Mouse (Mus musculus): ENCODE data around the gene Zfp729b. TPM values are rescaled to one million over a fixed set of nuclear protein-coding genes. Genes with fewer than 3 reads are reported as not detected.

Gene Zfp729b
- polyA plus RNA-seq, 1 experiment from 2014 or later, result 2.9 TPM

DNA sequence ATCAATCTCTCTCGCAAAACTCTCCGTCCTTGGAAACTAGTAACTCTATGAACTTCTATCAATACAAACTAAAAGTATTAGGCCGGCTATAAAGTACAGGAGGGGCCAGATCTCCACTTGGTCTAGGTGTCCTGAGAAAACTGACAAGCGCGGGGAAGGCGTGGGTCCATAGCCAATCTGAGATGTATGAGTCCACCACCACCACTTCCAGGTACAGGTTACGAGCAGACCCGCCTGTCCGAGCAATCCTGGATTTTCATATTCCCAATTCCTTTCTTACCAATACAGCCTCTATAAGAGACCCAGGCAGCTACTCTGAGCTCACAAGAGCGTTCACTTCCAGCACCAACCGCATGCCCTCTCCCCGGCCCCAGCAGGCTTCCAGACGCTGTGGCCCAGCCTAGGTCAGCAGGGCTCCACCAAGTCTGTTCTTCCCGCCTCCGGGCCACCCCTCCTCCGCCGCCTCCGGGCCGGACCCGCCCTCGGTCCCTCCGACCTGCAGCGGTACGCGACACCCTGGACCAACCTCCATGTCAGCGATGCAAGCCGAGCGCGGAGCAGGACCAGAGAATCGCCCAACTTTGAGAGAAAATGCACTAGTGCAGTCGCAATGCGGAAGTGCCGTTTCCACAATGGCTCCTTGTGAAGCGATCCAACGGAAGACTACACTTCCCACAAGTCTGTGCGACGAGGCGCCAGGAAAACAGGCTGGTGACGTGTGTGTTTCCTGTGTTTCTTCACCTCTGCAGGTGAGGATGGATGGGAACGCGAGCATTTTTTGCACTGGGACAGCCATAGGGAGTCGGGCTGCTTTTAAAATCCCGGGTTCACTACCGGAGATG is 56.8 kb downstream of the Zfp729b start:
- DNase-seq (ENCODE audit: low spot score) (peak; percentile 96), ATAC-seq (peak; percentile 99)
- peak overlapping the region; percentile 68 for H3K4me2 ChIP-seq (replicated peaks; ENCODE audit: low read depth, low read length)
- peaks cover 8% of the 10 kb centered on the region for H3K4me1 ChIP-seq (ENCODE audit: insufficient read depth, low read depth, low read length)
- peak overlapping the region; percentile 79 for H3K9ac ChIP-seq (replicated peaks; ENCODE audit: low read depth)
- peak overlapping the region; percentile 87 for H3K4me3 ChIP-seq (ENCODE audit: low read depth, low read length)
- H3K27ac ChIP-seq (ENCODE audit: low read length), result peak overlapping the region; percentile 90
- under 1% methylated on average over 44 of the region's 44 CpGs for WGBS
- H3K27me3 ChIP-seq (replicated peaks; ENCODE audit: insufficient read depth, low read length), result no peaks in the 10 kb centered on the region
- no peaks in the 10 kb centered on the region for H3K36me3 ChIP-seq (ENCODE audit: insufficient read depth, low read length)
- TF ChIP-seq CTCF (IDR thresholded peaks at IDR 0.05), result no peak
- TF ChIP-seq EP300 (IDR thresholded peaks at IDR 0.05), result no peak
- H3K9me3 ChIP-seq (ENCODE audit: low read length), result no peaks in the 10 kb centered on the region

DNA sequence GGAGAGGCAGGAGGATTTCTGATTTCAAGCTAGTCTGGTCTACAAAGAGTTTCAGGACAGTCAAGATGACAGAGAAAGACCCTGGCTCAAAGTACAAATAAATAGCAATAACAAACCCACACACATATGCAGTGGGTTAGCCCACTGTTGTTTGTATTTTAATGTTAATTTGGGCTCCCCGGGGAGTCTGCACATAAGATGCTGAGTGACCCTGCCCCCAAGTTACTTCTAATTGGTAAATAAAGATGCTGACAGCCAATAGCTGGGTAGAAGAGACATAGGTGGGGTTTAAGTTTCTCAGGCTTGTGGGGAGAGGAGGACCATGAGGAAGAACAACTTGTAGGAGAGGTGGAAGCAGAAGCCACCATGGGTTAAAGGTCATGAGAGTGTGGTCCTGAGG is 63.6 kb downstream of the Zfp729b start:
- Histone ChIP-seq H3K36me3 (ENCODE audit: insufficient read depth, low read length) (peaks cover 18% of the 10 kb centered on the region), H3K27me3 (replicated peaks; ENCODE audit: insufficient read depth, low read length) (no peaks in the 10 kb centered on the region), H3K9ac (replicated peaks; ENCODE audit: low read depth) (no peak overlapping the region), H3K4me3 (ENCODE audit: low read depth, low read length) (no peak overlapping the region), H3K4me2 (replicated peaks; ENCODE audit: low read depth, low read length) (no peak overlapping the region), H3K4me1 (ENCODE audit: insufficient read depth, low read depth, low read length) (no peaks in the 10 kb centered on the region), H3K9me3 (ENCODE audit: low read length) (no peaks in the 10 kb centered on the region), H3K27ac (ENCODE audit: low read length) (no peak overlapping the region)
- DNase-seq (ENCODE audit: low spot score), result no peak
- 84% methylated on average over 1 of the region's 1 CpGs for WGBS
- TF ChIP-seq EP300 (IDR thresholded peaks at IDR 0.05) (no peak), CTCF (IDR thresholded peaks at IDR 0.05) (no peak)
- no peak for ATAC-seq

Other genes starting within 250 kb of the Zfp729b start
- 0.57 TPM in 1 of 2 replicates, not detected in the other for gene Gm28044, start 249.2 kb downstream of the Zfp729b start, polyA plus RNA-seq (2015; fragmentation: Nextera tagmentation; extraction: Ambion mirVana)
- gene Zfp953, start 249.1 kb downstream of the Zfp729b start, polyA plus RNA-seq (2015; fragmentation: Nextera tagmentation; extraction: Ambion mirVana), result 0.80 and 0.82 TPM in 2 replicates
- gene Gm28041, start 234.0 kb downstream of the Zfp729b start, polyA plus RNA-seq (2015; fragmentation: Nextera tagmentation; extraction: Ambion mirVana), result 0.43 TPM in 1 of 2 replicates, not detected in the other
- gene Zfp456, start 233.9 kb downstream of the Zfp729b start, polyA plus RNA-seq (2015; fragmentation: Nextera tagmentation; extraction: Ambion mirVana), result 1.3 and 1.5 TPM in 2 replicates
- gene Zfp429, start 209.9 kb downstream of the Zfp729b start, polyA plus RNA-seq (2015; fragmentation: Nextera tagmentation; extraction: Ambion mirVana), result 5.3 and 6.7 TPM in 2 replicates
- 0.35 and 0.55 TPM in 2 replicates for gene Zfp459, start 188.3 kb downstream of the Zfp729b start, polyA plus RNA-seq (2015; fragmentation: Nextera tagmentation; extraction: Ambion mirVana)
- gene Zfp874a, start 158.1 kb downstream of the Zfp729b start, polyA plus RNA-seq (2015; fragmentation: Nextera tagmentation; extraction: Ambion mirVana), result 7.9 and 8.8 TPM in 2 replicates
- 3.4 and 4.4 TPM in 2 replicates for gene Zfp874b, start 125.4 kb downstream of the Zfp729b start, polyA plus RNA-seq (2015; fragmentation: Nextera tagmentation; extraction: Ambion mirVana)
- gene Zfp58, start 109.2 kb downstream of the Zfp729b start, polyA plus RNA-seq (2015; fragmentation: Nextera tagmentation; extraction: Ambion mirVana), result 6.5 and 6.8 TPM in 2 replicates
- 0.12 and 0.39 TPM in 2 replicates for gene Gm26965, start 83.6 kb downstream of the Zfp729b start, polyA plus RNA-seq (2015; fragmentation: Nextera tagmentation; extraction: Ambion mirVana)
- gene Zfp87, start 83.5 kb downstream of the Zfp729b start, polyA plus RNA-seq (2015; fragmentation: Nextera tagmentation; extraction: Ambion mirVana), result 33.8 and 40.5 TPM in 2 replicates
- gene Zfp748, start 55.9 kb downstream of the Zfp729b start, polyA plus RNA-seq (2015; fragmentation: Nextera tagmentation; extraction: Ambion mirVana), result 5.5 and 6.7 TPM in 2 replicates
- gene Gm49345, start 28.1 kb upstream of the Zfp729b start, polyA plus RNA-seq (2015; fragmentation: Nextera tagmentation; extraction: Ambion mirVana), result not detected in 2 replicates
- gene Zfp729a, start 28.1 kb upstream of the Zfp729b start, polyA plus RNA-seq (2015; fragmentation: Nextera tagmentation; extraction: Ambion mirVana), result 1.9 and 2.4 TPM in 2 replicates
- gene Zfp738, start 77.4 kb upstream of the Zfp729b start, polyA plus RNA-seq (2015; fragmentation: Nextera tagmentation; extraction: Ambion mirVana), result 5.8 and 8.1 TPM in 2 replicates
- 2.3 and 2.7 TPM in 2 replicates for gene Zfp65, start 119.5 kb upstream of the Zfp729b start, polyA plus RNA-seq (2015; fragmentation: Nextera tagmentation; extraction: Ambion mirVana)
- gene Zfp85, start 145.5 kb upstream of the Zfp729b start, polyA plus RNA-seq (2015; fragmentation: Nextera tagmentation; extraction: Ambion mirVana), result 4.2 and 4.8 TPM in 2 replicates
- gene Zfp493, start 170.0 kb upstream of the Zfp729b start, polyA plus RNA-seq (2015; fragmentation: Nextera tagmentation; extraction: Ambion mirVana), result 0.75 and 0.93 TPM in 2 replicates
- 4.1 and 4.9 TPM in 2 replicates for gene Zfp273, start 204.0 kb upstream of the Zfp729b start, polyA plus RNA-seq (2015; fragmentation: Nextera tagmentation; extraction: Ambion mirVana)
- 2.7 and 3.7 TPM in 2 replicates for gene Gm10037, start 221.4 kb upstream of the Zfp729b start, polyA plus RNA-seq (2015; fragmentation: Nextera tagmentation; extraction: Ambion mirVana)

All from lung, postnatal 0 days (tissue).